Mouse (Mus musculus) brain, adult 2 months (tissue): ENCODE measurements at regions not wholly inside any gene's neighbourhood (a gene's known extent, or its start where the extent isn't known, plus 50 kb on each side); places are given as distances from the start of the nearest gene placed in this dataset.
A peak's percentile ranks its signal among the peaks of the same experiment; 100 is the strongest.

Source experiments
- DNase-seq: peaks from one replicate; pipeline ENCODE4 v3.0.0; 2011; ENCODE audit warnings: low read depth, low spot score

DNA sequence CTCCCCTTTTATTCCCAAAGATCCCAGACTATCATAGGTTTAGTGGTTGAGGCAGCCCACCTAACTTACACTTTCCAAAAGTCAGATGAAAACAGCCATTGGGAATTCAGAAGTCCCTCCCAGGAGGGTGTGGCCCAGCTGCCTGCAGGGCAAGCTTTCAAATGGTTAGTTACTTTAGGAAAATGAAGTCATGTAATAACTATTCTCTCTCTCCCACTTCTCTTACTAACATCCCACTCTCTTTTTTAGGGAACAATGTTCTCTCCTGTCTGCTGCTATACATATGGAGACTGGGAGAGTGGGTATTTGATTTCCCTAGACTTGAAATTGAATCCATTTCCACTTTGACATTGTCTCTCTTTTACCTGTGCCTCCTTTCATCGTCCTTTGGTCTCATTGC is 55.0 kb downstream of the Zfp648 start:
- peak; percentile 41 for DNase-seq

DNA sequence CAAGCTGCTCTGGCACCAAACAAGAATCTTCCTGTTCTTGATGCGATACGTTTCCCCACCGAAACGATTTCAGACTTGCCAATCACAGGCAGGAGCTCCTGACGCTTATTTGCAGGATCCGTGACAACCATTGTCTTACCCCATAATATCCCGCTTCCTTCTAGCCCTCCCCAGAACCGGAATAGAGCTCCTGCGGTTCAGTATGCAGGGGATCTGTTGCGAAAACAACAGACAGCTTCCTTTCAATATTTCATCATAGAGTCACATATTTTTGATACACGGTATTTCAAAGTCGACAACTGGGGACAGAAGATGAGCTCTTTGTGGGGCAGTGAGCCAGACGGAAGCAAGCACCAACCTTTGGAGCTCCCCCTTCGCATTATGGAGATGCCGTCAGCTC is 55.8 kb downstream of the Zfp648 start:
- DNase-seq: peak; percentile 55

- DNase-seq: peak; percentile 91
Observed at GRCm38 (mm10) chr1:154258511-154258910, 57.5 kb downstream of the Zfp648 start.

GRCm38 (mm10) chr1:154260393-154260792 is 59.4 kb downstream of the Zfp648 start:
- DNase-seq: no peak

DNA sequence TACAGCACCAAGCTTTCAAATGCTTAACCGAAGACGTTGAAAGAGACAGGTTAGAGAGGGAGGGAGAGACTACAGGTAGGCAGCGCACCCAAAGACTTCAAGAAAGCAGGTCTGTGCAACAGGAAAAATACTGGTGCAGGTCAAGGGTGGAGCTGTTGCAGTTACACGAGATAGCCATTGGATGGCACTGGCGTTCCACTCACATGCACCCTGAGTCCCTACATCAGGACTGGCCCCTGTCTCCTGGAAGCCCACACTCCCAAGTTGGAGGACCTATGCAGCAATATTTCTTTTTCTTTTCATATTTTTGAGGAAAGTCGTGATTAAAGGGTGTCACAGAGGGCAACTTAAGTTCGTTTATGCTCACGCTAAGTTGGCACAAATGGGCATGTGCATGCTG is 80.5 kb downstream of the Zfp648 start:
- peak; percentile 84 for DNase-seq

DNA sequence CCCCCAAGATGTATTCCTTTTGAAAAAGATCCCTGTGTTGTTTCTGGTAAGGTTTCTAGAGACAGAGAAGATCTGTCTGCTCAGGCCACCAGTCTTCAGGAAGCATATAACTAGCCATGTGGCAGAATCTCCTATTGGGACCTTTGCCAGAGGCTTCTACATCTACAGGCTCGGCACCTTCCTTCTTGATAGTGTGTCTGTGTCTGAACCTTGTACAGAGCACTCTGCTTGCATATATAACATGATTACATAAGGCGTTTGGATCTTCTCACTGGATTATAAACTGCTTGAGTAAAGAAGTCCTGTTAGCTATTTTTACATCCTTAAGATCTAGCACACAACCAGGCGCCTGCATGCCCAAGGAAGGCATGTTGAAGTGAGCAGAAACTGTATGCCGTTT is 85.1 kb downstream of the Zfp648 start:
- DNase-seq: peak; percentile 76

DNA sequence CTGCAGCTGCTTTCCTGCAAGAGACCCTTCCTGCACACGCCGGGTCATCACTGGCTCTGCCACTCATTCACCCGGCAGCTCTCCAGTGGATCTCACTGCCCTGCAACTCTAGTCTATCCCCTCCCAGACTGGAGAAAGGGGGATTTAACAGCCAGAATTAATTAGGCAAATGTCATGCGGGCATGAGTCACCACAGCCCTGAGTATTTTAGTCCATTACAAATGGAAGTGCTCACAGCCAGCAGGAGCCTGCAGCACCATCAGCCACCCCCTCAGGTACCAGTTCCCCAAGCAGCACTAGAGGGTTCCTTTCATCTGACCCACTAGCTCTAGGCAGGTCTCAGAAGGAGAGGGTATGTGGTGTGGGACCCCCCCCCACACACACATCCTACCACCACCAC is 91.7 kb downstream of the Zfp648 start:
- DNase-seq: peak; percentile 87

DNA sequence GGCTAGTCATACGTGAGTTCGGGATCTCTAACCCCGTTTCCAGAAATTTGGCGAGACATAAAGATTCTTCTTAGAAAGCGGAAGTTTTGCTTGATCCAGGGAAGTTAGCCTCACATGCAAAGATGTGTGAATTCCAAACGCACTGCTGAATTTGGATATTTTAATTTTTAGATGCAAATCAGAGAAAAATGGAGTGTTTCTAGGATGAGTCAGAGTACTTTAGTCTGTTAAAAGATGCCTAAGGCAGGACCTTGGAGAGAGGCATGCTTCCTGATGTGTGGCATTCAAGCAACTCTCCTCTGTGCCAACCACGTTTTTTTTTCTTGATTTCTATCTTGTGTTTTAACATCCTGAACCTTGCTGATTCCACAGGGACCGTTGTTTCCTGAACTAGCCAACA is 95.1 kb downstream of the Zfp648 start:
- peak; percentile 48 for DNase-seq

- DNase-seq: peak; percentile 28
Observed at GRCm38 (mm10) chr1:154299866-154300265, 98.9 kb downstream of the Zfp648 start.

GRCm38 (mm10) chr1:154309650-154310049 is 108.7 kb downstream of the Zfp648 start:
- DNase-seq: no peak
